Mouse (Mus musculus): ENCODE results near the gene Tbc1d10c.
A peak's percentile ranks its signal among the peaks of the same experiment; 100 is the strongest.

Gene Tbc1d10c

GRCm38 (mm10) chr19:4190831-4191334 is at the start of gene Tbc1d10c:
TSS of gene Tbc1d10c (minus strand) at chr19:4191284.
- DNase-seq (ENCODE audit: low read depth, low spot score), result no peak

DNA sequence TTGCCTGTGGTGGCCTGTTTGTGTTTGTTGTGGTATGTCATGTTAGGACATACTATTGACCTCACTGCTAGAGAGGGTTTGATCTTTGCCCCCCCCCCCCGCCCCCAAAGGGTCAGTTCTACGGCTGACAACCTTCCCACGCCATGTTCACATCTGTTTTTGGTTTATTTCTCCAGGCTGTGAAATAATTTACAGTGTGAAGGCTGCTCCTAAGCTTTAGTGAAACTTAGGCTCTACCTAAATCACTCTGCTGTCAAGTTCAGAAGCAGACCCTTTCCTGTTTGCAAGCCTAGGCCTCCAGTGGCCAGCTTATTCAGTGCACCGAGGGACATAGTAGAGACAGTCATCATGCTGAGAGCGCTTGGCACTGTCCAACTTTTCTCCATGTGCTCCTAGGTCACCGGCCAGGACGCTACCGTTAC is 49.2 kb upstream of the Tbc1d10c start:
- no peak for DNase-seq (ENCODE audit: low read depth, low spot score)

GRCm38 (mm10) chr19:4234548-4234947 is 43.5 kb upstream of the Tbc1d10c start:
- no peak for DNase-seq (ENCODE audit: low read depth, low spot score)

- DNase-seq (ENCODE audit: low read depth, low spot score), result no peak
Measured at GRCm38 (mm10) chr19:4232651-4233050, 41.6 kb upstream of the Tbc1d10c start.

- no peak for DNase-seq (ENCODE audit: low read depth, low spot score)
Measured at GRCm38 (mm10) chr19:4232186-4232572, 41.1 kb upstream of the Tbc1d10c start.

DNA sequence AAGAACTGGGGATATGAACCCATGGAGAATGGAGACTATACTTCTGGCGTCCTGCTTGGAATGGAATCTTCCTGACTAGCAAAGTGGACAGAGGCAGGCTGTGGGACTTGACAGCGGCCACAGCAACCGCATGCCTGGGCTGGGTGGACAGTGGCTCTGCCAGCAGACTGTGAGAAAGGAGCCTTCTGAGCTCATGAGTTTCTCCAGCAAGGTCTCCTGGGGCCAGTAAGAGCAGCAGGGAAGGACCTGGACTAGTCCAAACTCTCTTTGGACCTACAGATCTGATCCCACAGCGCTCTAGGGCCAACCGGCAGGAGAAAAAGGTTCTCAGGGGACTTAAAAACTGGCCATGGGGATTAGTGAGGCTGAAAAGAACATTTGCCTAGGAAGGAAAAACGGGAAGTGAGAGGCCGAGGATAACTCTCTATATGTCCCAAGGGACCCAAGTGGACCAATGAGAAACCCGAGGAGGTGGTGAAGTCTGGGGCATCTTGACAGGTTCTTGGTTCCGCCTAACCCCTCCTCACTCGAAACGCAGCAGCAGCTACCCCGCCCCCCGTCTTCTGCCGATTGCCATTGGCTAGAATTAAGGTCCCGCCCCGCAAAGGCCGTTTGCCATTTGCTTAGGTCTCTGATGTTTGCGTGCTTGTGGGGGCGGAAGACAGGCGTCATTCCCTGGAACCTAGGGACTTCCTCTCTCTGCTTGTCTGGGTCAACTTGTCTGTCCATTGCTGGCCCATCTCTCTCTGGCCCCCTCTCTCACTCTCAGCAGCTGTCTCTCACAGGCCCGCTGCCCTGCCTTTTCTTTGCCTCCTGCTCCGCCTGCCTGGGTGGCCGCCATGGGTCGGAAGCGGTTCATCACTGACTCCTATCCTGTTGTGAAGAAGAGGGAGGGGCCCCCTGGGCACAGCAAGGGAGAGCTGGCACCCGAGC is 40.4 kb upstream of the Tbc1d10c start, which contains the start of gene Pold4:
Gene Pold4 (plus strand): TSS at position 647 of the 933 bp plus-strand sequence.
- DNase-seq (ENCODE audit: low read depth, low spot score), result peak; percentile 99

DNA sequence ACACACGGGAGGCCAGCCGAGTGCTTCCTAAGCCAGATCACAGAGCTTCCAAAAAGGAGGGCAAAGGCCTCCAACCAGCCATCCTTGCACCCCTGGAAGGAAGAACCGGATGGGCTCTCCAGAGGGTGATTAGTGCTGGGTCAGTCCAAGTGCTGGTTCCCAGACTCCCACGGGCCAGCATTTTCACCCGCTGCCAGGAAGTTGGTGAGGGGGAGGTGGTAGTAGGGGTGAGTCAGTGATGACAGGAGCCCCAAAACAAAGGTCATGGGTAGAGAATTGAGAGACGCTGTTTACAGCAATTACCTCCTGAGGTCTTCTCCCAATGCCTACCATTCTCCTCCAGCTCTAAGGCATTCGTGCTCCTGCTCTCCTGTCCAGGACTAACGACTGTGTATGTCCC is 39.3 kb upstream of the Tbc1d10c start:
- DNase-seq (ENCODE audit: low read depth, low spot score), result no peak

- no peak for DNase-seq (ENCODE audit: low read depth, low spot score)
Measured at GRCm38 (mm10) chr19:4229451-4230076, 38.5 kb upstream of the Tbc1d10c start.

DNA sequence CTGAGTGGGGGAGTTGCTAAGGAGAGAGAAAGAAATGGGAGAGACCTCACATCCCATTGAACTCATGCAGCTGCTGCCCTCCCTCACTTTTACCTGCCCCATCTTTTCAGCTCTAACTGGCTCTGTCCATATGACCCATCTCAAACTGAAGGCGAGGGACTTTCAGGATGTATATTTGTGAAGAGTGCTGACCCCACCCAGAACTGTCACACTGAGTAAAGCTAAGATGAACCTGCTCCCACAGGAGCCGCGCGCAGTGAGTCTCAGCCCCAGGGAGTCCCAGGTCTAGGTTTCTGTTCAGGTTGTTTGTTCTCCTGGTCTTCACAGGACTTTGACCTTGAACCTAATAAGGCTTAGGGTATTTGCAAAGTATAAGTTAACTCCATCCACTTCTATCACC is 37.8 kb upstream of the Tbc1d10c start:
- no peak for DNase-seq (ENCODE audit: low read depth, low spot score)

GRCm38 (mm10) chr19:4227894-4228678 is 37.0 kb upstream of the Tbc1d10c start:
- no peak for DNase-seq (ENCODE audit: low read depth, low spot score)

DNA sequence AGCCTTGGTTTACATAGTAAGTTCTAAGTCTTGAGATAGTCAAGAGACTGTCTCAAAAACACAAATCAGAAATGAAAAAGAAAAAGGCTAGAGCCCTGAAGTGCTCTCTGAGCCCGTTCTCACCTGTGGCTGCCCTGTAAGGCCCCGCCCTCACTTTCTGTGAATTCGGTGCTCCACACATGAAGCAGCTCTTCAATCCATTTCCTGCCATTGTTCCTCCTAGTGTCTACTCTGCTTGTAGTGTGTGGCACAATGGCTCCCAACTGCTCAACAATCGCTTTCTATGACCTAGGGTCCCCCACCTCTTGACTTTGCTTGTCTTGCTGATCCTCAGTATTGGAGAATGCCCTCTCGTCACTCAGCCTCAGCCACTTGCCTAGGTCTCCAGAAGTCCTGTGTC is 36.4 kb upstream of the Tbc1d10c start:
- DNase-seq (ENCODE audit: low read depth, low spot score), result no peak

GRCm38 (mm10) chr19:4226779-4227178 is 35.7 kb upstream of the Tbc1d10c start:
- no peak for DNase-seq (ENCODE audit: low read depth, low spot score)

DNA sequence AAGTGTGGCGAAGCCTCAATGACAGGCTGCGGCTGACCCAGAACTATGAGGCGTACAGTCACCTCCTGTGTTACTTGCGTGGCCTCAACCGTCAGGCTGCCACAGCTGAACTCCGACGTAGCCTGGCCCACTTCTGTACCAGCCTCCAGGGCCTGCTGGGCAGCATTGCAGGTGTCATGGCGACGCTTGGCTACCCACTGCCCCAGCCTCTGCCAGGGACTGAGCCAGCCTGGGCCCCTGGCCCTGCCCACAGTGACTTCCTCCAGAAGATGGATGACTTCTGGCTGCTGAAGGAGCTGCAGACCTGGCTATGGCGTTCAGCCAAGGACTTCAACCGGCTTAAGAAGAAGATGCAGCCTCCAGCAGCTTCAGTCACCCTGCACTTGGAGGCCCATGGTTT is 31.1 kb upstream of the Tbc1d10c start:
- DNase-seq (ENCODE audit: low read depth, low spot score), result no peak

DNA sequence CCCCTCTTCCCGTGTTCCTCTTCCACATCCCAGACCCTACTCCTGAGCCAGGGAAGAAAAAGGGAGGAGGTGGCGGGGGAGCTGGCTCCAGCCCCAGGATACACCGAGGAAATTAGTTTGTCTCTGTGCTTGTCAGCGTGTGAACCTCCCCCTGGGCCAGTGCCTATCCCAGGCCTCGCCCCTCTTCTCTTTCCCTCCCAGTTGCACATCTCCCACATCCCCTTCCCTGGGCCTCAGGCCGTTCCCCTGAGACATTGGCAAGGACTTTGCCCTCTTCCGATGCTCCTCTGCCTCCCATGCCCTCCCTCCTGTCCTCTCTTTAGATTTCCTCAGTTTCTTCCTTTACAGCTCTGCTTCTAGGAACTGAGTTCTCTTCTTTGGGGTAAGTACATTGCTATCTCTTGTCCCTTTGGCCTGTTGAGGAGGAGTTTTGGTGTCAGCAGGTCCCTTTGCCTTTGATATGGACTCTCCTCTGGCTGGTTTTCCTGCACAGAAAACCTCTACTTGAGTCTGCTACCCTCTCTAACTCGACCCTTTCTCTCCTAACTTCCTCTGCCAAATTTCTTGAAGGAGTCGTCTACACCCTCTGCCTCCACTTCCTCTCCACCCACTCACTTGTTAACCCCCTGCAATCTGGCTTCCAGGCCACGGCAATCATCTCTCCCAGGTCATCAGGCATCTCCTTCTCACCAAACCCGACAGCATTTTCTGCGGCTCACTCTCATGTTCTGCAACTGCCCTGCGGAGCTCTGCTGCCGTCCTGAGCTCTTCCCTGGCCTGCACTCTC is 30.1 kb upstream of the Tbc1d10c start:
- no peak for DNase-seq (ENCODE audit: low read depth, low spot score)

GRCm38 (mm10) chr19:4220416-4220815 is 29.3 kb upstream of the Tbc1d10c start:
- no peak for DNase-seq (ENCODE audit: low read depth, low spot score)

- no peak for DNase-seq (ENCODE audit: low read depth, low spot score)
Measured at GRCm38 (mm10) chr19:4219943-4220342, 28.9 kb upstream of the Tbc1d10c start.

GRCm38 (mm10) chr19:4218784-4219183 is 27.7 kb upstream of the Tbc1d10c start:
- DNase-seq (ENCODE audit: low read depth, low spot score), result no peak

GRCm38 (mm10) chr19:4218293-4218692 is 27.2 kb upstream of the Tbc1d10c start:
- no peak for DNase-seq (ENCODE audit: low read depth, low spot score)

GRCm38 (mm10) chr19:4217855-4218254 is 26.8 kb upstream of the Tbc1d10c start:
- DNase-seq (ENCODE audit: low read depth, low spot score), result no peak

DNA sequence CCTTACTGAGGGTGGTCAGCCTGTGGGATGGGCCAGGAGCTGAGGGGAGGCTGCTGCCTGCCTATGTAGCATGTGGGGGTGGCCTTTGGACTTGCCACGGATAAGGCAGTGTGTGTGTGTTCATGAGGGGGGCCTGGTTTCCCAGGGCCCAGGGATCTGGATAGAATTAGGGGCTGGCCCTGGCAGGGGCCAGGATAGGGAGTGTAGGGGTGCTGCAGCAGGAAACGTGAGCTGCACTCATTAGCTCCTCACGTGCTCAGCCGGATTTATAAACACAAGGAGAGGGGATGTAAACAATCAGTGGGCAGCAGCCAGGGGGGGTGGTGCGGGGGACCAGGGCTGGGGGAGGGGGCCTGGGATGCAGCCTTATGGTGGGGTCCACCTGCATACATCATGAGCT is 26.1 kb upstream of the Tbc1d10c start:
- DNase-seq (ENCODE audit: low read depth, low spot score), result no peak

GRCm38 (mm10) chr19:4216041-4216685 is 25.1 kb upstream of the Tbc1d10c start:
- DNase-seq (ENCODE audit: low read depth, low spot score), result no peak

Measured in telencephalon, adult 2 months (tissue).